Mouse (Mus musculus) liver, embryonic 14.5 days (tissue): ENCODE data around the gene Paxip1. TPM values are rescaled to one million over a fixed set of nuclear protein-coding genes. Genes with fewer than 3 reads are reported as not detected.

Experiments
- ATAC-seq: fragments of 200-750 bp; cut with Nextera tagmentation; 2 replicates; pipeline ENCODE4 v1.8.0; 2017; ENCODE audit warnings: moderate number of reproducible peaks, mild to moderate bottlenecking, moderate library complexity; ENCODE audit not compliant: insufficient read depth
- DNase-seq, 3 experiments: peaks; one replicate each; pipeline ENCODE4 v3.0.0-alpha.2; 2012 to 2013; ENCODE audit warnings: low read depth in 3 of 3, low spot score in 3 of 3
- H3K27ac ChIP-seq: fragments of 300-500 bp; sonication (generic); 2 replicates; pipeline ENCODE4 v1.5.1; 2014; ENCODE audit warnings: moderate library complexity, mild to moderate bottlenecking, control low read depth, inconsistent platforms
- H3K27me3 ChIP-seq: fragments of 300-500 bp; sonication (generic); 2 replicates; pipeline ENCODE4 v1.6.1; 2014; ENCODE audit warnings: mild to moderate bottlenecking, low read length, moderate library complexity; ENCODE audit not compliant: control insufficient read depth, insufficient read depth
- H3K36me3 ChIP-seq: fragments of 300-500 bp; sonication (generic); replicated peaks from 2 replicates; pipeline ENCODE4 v1.6.1; 2014; ENCODE audit warnings: low read depth; ENCODE audit not compliant: control insufficient read depth, insufficient read depth
- H3K4me1 ChIP-seq, 2 experiments: fragments of 200-500 bp in 1 of 2; fragments of 300-500 bp in 1 of 2; sonication (generic) in 1 of 2; replicated peaks; 2 replicates each; pipeline ENCODE4 v1.6.1; 2012 to 2014; ENCODE audit warnings: antibody characterized with exemption in 1 of 2, inconsistent platforms in 1 of 2, low read length in 1 of 2; ENCODE audit not compliant: control insufficient read depth in 2 of 2, insufficient read depth in 2 of 2
- H3K4me2 ChIP-seq: fragments of 300-500 bp; sonication (generic); 2 replicates; pipeline ENCODE4 v1.6.1; 2014; ENCODE audit warnings: low read depth, mild to moderate bottlenecking, control low read depth, moderate library complexity
- H3K4me3 ChIP-seq, 2 experiments: fragments of 200-500 bp in 1 of 2; fragments of 300-500 bp in 1 of 2; sonication (generic) in 1 of 2; 2 replicates each; pipeline ENCODE4 v1.5.1; 2012 to 2014; ENCODE audit warnings: low read depth in 2 of 2, low read length in 2 of 2, mild to moderate bottlenecking in 2 of 2, control low read depth in 1 of 2, inconsistent platforms in 1 of 2, moderate library complexity in 1 of 2; ENCODE audit not compliant: insufficient read depth in 1 of 2
- H3K9ac ChIP-seq: fragments of 300-500 bp; sonication (generic); replicated peaks from 2 replicates; pipeline ENCODE4 v1.6.1; 2014; ENCODE audit warnings: mild to moderate bottlenecking, control low read depth, moderate library complexity
- H3K9me3 ChIP-seq: fragments of 300-500 bp; sonication (generic); 2 replicates; pipeline ENCODE4 v1.6.1; 2016; ENCODE audit warnings: low read length, mixed read lengths; ENCODE audit not compliant: control insufficient read depth
- CTCF ChIP-seq: IDR thresholded peaks from 2 replicates; pipeline ENCODE4 v1.5.1; 2016; ENCODE audit warnings: antibody characterized with exemption, low read depth, control low read depth
- EP300 ChIP-seq: IDR thresholded peaks from 2 replicates; pipeline ENCODE4 v1.6.1; 2016; ENCODE audit warnings: antibody characterized with exemption, low read depth
- WGBS: fragments of 180-500 bp; shearing (Covaris S2); extraction: QIAGEN DNeasy Blood & Tissue Kit; methylation state at CpG from one replicate; pipeline ENCODE4 v1.1.7; 2014; ENCODE audit not compliant: insufficient replicate concordance; 5-methylcytosine and 5-hydroxymethylcytosine counted together
- polyA plus RNA-seq, 2 experiments: library from polyadenylated mRNA; depleted of rRNA in 1 of 2; stranded (reverse) in 1 of 2; unstranded in 1 of 2; fragments of >200 nt; fragmentation: Nextera tagmentation in 1 of 2; extraction: Ambion mirVana in 1 of 2; gene quantifications; 2 replicates each; pipeline versions ENCODE4 v1.2.1 to v1.2.3; 2012 to 2014

Paxip1 gene
- polyA plus RNA-seq, 2 experiments, result 18.9 to 25.6 TPM

GRCm38 (mm10) chr5:27731392-27731791 is 60.1 kb downstream of the Paxip1 start:
- no peak overlapping the region for H3K4me3 ChIP-seq
- no peak for DNase-seq
- H3K4me1 ChIP-seq, result no peaks in the 10 kb centered on the region
- no peak for ATAC-seq
- no peaks in the 10 kb centered on the region for H3K27me3 ChIP-seq
- TF ChIP-seq CTCF (no peak), EP300 (no peak)
- H3K4me2 ChIP-seq, result no peak overlapping the region
- no peak overlapping the region for H3K27ac ChIP-seq
- H3K9ac ChIP-seq, result no peak overlapping the region
- 65% methylated on average over 1 of the region's 1 CpGs for WGBS
- no peaks in the 10 kb centered on the region for H3K9me3 ChIP-seq
- no peaks in the 10 kb centered on the region for H3K36me3 ChIP-seq

GRCm38 (mm10) chr5:27730666-27731065 is 60.8 kb downstream of the Paxip1 start:
- no peaks in the 10 kb centered on the region for H3K27me3 ChIP-seq
- TF ChIP-seq CTCF (no peak), EP300 (no peak)
- H3K4me1 ChIP-seq, result no peaks in the 10 kb centered on the region
- ATAC-seq, result no peak
- no peak overlapping the region for H3K9ac ChIP-seq
- H3K4me3 ChIP-seq, result no peak overlapping the region
- no peak overlapping the region for H3K27ac ChIP-seq
- no peak for DNase-seq
- no peak overlapping the region for H3K4me2 ChIP-seq
- H3K36me3 ChIP-seq, result no peaks in the 10 kb centered on the region
- WGBS, result 47% methylated on average over 5 of the region's 5 CpGs
- H3K9me3 ChIP-seq, result no peaks in the 10 kb centered on the region

GRCm38 (mm10) chr5:27724460-27724859 is 67.0 kb downstream of the Paxip1 start:
- Histone ChIP-seq H3K9ac (no peak overlapping the region), H3K9me3 (no peaks in the 10 kb centered on the region), H3K4me3 (no peak overlapping the region), H3K36me3 (no peaks in the 10 kb centered on the region), H3K4me2 (no peak overlapping the region), H3K27me3 (no peaks in the 10 kb centered on the region), H3K27ac (no peak overlapping the region), H3K4me1 (no peaks in the 10 kb centered on the region)
- DNase-seq (no peak), ATAC-seq (no peak)
- peak; percentile 71 for TF ChIP-seq CTCF
- no peak for TF ChIP-seq EP300
- WGBS, result 17% methylated on average over 2 of the region's 2 CpGs

- no peaks in the 10 kb centered on the region for H3K4me1 ChIP-seq
- no peak overlapping the region for H3K4me2 ChIP-seq
- no peak for TF ChIP-seq EP300
- TF ChIP-seq CTCF, result no peak
- H3K36me3 ChIP-seq, result no peaks in the 10 kb centered on the region
- 38% methylated on average over 2 of the region's 2 CpGs for WGBS
- H3K4me3 ChIP-seq, result no peak overlapping the region
- no peaks in the 10 kb centered on the region for H3K9me3 ChIP-seq
- no peak for ATAC-seq
- no peak for DNase-seq
- H3K27me3 ChIP-seq, result no peaks in the 10 kb centered on the region
- H3K9ac ChIP-seq, result no peak overlapping the region
- no peak overlapping the region for H3K27ac ChIP-seq
Observed at GRCm38 (mm10) chr5:27719311-27719710, 72.2 kb downstream of the Paxip1 start.

- H3K9me3 ChIP-seq, result no peaks in the 10 kb centered on the region
- no peaks in the 10 kb centered on the region for H3K27me3 ChIP-seq
- no peak for DNase-seq
- no peak overlapping the region for H3K27ac ChIP-seq
- no peak overlapping the region for H3K9ac ChIP-seq
- ATAC-seq, result no peak
- H3K4me1 ChIP-seq, result no peaks in the 10 kb centered on the region
- no peak overlapping the region for H3K4me3 ChIP-seq
- H3K4me2 ChIP-seq, result no peak overlapping the region
- TF ChIP-seq EP300 (no peak), CTCF (no peak)
- H3K36me3 ChIP-seq, result no peaks in the 10 kb centered on the region
Observed at GRCm38 (mm10) chr5:27717301-27717700, 74.2 kb downstream of the Paxip1 start.

GRCm38 (mm10) chr5:27716026-27716425 is 75.5 kb downstream of the Paxip1 start:
- WGBS, result 69% methylated on average over 4 of the region's 4 CpGs

More at GRCm38 (mm10) chr5:27716026-27716425, 75.5 kb downstream of the Paxip1 start:
- no peaks in the 10 kb centered on the region for H3K36me3 ChIP-seq
- no peak overlapping the region for H3K27ac ChIP-seq
- H3K4me3 ChIP-seq, result no peak overlapping the region
- no peaks in the 10 kb centered on the region for H3K27me3 ChIP-seq
- H3K4me2 ChIP-seq, result no peak overlapping the region
- no peak for ATAC-seq
- H3K4me1 ChIP-seq, result no peaks in the 10 kb centered on the region
- DNase-seq, result no peak
- no peak overlapping the region for H3K9ac ChIP-seq
- H3K9me3 ChIP-seq, result no peaks in the 10 kb centered on the region
- TF ChIP-seq EP300, result no peak
- no peak for TF ChIP-seq CTCF
